Mouse (Mus musculus) urinary bladder, adult 18-20 months (tissue): ENCODE measurements at regions not wholly inside any gene's neighbourhood (a gene's known extent, or its start where the extent isn't known, plus 50 kb on each side); places are given as distances from the start of the nearest gene placed in this dataset.

ENCODE experiments used
- DNase-seq, 2 experiments: peaks; one replicate each; pipeline ENCODE4 v3.0.0; 2022; ENCODE audit warnings: low spot score in 2 of 2, mixed read lengths in 2 of 2

DNA sequence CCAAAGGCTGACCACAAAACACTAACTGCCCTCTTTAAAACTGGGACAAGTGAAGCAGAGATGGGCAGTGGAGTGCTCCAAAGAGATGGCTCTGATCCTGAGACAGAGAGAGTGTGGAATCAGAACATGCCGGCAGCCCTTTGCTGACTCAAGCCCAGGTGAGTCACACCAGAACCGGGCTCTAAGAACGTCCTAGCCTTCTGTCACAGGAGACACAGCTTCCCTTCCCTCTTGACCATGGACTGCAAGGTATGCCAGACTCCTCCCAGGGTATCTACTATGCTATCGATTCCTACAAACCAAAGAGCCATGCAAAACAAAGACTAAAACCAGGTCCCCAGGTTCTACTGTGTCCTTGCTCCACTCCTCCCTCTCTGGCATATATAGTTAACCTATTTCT, 98.0 kb downstream of the Dhx15 start:
- no peak for DNase-seq

DNA sequence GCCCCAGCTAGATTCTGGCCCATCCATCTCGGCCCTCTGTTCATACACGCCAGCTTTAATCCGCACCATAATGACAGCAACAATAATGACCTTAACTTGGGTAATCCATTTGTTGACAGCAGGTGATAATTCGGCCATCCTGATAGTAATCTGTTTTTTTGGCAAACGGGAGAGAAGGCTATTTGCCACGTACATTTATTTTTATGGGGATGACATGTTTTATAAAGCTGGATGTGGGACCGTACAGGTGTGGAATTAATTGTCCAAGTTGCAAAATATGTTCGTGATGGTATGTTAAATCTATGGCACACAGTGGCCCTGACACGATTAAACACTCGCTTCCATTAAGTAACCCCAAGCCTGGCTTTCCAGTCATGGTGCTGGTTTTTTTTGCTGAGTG, 102.2 kb downstream of the Dhx15 start:
- no peak for DNase-seq

DNA sequence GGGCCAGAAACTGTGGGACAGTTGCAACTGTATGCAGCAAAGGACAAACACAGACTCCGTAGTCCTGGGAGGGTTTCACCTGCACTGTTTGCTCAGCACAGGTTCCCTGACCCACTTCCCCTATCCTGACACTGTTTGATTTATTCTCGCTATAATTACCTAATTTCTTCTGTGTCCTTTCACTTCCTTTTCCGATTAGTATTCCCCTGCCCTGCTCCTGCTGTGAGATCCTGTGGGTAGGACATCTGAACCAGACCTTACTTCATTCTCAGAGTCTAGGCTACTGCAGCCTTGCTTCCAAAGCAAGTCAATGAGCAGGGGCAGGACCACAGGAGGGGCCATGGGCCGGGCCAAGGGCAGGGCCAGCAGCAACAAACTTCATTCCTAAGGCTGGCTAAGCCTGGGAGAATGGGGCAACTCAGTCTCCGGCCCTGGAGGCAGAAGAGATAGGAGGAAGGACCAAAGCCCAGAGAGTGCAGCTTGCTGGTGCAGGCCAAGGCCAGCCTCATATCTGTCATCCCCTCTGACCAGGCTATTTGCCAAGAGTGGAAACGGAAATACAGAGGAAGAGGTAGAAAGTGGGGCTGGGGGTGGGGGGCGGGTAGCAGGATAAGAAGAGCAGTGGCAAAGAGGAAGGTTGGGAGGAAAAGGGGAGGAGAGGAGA, 103.4 kb downstream of the Dhx15 start:
- no peak for DNase-seq

DNA sequence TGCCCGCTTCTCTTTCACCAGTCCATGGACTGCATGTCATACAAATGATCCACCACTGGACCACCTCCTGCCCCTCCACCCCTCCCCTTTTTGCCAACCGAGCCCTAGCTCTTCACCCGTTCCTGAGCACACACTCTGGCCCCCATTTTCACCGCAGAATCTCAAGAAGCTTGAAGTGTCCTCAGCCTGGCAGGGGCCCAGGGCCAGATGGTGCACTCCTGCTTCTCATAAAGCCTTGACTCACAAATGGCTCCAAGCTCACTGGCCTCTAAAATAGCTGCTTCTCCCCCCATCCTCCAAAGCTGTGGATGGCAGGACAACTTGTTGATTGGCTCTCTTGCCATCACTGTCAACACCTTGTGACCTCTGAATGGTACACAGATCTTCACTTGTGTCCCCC, 110.0 kb downstream of the Dhx15 start:
- no peak for DNase-seq

DNA sequence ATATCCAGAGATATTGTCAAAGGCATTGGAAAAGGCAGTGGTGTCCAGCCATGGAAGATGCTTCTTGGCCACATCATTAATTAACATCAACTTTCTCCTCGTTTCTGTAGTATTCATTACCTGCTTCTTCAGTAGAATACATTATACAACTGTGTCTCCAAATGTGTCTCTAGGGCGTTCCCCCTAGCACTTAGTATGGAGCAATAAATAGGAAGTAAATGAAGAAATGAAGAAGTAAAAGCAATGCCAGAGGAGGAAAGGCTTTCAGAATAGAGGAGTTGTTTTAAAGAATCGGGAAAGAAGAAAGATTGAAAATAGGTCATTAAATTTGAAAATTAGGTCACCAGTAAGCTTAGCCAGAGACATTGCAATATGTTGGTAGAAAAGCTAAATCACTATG, 112.6 kb downstream of the Dhx15 start:
- DNase-seq = no peak

DNA sequence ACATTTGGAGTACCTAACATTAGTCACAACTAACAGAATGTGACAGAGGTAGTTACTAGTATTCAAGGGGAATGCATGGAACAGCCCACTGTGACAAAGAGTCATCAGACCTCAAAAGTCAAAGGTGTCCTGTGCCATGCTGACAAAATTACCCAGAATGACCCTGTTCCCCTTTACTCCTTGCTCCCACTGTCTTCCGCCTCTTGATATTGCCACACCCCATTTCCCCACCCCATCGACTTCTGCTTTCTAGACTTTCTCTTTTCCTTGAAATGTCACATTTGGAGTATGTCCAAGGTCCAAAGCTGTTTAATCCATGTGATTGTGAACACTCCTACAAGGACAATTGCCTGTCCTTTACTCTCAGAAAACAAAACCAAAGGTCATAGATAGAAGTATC, 115.2 kb downstream of the Dhx15 start:
- DNase-seq = no peak

DNA sequence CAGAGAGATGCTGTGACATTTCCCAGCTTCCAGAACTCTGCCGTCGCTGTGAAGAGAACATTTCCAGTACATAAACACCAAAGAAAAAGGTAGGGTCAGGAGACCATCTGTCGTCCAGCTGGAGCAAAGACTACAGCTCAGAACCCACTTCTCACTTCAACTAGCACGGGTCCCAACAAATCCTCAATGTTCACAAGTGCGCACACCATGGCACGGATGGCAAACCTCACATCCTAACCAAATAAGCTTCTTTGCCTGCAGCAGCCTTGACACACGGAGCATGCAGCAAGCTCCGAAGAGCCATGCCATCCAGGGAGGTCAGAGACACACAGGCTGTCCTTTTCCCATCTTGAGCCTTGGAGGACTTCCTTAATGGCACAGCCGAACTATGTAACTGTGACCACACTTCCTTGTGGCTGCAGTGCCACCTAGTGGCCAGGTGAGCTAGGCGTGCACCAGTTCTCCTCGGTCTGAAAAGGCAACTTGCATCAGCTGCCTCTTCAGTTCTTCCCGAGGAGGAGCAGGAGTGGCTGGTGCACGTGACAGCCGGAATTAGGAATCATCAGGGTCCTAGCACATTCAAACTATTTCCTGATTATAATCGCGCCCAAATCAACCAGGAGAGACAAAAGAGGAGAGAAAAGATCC, 125.4 kb downstream of the Dhx15 start:
- DNase-seq = peak; percentile 59 to 76

DNA sequence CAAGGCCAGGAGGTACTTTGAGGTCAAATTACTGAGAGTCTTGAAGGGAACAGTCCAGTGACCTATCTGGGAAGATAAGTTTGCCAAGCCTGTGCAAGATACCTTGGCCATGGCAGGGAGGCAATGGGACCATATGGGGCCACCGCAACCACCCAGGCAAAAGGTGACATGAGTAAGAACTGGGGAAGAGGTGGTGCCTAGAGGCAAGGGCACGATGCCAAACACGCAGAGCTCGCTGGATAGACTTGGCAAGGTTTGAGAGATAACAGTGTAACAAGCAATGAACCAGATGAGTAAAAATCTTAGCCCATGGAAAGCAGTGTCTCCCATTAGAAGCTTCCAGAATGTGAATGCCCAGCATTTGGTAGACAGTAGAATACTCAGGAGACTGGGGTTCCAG, 128.1 kb downstream of the Dhx15 start:
- DNase-seq = peak in 1 of 2 experiments; percentile 23

DNA sequence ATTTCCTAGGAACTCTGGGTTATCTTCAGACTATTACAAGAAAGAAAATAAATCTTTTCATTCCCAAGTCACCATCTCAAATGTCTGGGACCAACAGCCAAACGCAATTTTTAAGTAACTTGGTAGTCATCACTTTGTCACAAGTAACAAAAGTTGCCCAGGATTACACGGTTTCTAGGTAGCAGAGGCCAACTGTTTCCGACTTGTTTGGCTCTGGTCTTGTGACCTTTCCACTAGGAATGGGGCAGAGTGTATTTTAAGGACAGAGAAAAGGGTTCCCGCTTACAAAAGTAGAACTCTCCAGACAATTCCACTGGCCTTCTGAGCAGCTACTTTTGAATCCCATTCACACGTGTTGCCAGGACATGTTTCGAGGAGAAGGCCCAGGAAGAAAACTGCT, 129.1 kb downstream of the Dhx15 start:
- DNase-seq = no peak

DNA sequence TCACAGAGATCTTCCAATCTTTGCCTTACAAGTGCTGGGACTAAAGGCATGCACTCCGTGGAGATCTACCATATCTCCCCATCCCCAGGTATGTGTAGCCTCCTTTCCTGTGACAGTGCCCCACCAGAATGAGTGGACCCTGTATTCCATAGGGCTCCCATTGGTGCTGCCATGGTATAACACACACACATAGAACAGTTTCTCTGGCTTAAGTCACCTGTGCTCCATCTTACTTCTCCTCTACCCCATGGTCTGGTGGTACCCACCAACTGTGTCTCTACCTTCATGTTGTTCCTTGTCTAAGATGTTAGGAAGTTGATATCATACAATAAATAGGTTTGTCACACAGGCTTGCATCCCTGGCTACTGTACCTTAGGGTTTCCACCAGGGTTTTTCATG, 133.1 kb downstream of the Dhx15 start:
- no peak for DNase-seq

DNA sequence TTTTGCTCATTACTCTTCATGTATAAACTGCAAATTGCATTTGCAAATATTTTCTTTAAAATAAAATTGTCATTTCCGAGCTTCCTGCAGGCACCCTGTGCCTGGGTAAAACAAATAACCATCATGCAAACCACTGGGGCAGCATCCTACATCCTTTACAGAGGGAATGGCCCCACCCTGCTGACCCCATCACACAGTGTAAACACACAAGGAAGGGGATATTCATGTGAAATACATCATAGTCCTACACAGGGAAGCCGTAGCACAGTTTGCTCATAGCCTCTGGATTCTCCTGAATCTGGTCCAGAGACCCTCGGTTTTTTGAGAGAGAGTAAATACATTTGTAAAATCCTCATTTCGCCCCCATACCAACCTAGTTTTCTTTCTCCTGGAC, 138.2 kb downstream of the Dhx15 start:
- DNase-seq = no peak

DNA sequence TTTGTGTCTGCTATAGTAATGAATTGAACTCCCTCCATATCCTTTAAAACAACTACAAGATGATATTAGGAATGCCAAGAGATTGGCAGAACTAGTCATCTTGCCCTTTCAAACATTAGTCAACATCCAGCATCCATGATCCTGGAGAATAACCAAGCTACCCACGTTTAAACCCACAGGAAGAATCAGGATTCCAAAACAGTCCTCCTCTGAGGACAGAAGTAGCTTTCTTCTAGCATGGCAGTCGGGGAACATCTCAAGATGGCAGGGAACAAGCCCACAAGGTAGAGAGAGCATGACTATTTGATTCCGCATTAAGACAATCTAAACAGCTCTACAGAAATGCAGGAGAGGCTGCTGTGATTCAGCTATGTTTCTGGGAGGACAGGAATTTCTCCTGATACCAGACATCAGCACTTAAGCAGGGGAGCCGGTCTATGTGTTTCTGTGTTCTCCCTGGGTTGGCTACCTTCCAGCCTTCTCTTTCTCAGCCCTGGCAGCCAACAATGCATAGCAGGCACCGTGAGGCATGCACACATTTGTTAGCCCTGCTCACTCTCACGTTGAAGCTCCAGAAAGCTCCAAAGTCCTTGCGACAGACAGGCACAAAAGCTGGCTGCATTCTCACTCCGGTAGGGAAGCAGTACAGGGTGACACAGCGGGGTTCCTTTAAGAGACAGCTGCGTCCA, 138.8 kb downstream of the Dhx15 start:
- DNase-seq = no peak

DNA sequence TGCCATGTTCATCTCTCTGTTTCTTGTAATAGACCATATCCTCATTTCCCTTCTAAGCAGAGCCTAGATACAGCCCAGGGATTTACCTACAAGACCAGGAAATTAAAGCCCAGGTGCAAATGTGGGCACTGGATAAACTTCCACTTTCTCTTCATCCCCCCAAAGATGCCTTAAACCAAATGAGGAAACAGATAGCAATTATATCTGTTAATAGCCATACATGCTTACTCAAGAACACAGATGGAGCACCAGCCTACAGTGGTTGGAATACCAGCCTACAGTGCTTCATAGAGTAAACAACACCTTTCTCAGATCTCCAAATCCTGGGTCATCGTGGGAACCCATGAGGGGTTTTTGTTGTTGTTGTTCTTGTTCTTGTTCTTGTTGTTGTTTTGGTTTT, 141.5 kb downstream of the Dhx15 start:
- no peak for DNase-seq

DNA sequence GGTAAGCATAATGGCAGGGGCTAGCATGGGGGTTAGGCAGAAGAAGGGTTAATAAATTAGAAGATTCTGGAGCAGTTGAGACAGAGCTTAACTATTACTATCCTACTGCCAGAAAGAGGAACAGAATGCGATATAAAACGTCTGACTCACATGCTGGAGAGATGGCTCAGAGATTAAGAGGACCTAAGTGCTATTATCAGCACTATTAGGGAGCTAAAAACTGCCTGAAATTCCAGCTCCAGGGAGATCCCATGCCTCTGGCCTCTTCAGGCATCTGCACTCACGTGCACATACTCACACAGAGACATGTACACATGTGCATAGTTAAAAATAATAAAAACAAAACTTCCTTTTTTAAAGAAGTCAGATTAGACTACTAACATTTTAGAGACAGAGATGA, 143.6 kb downstream of the Dhx15 start:
- DNase-seq = no peak

DNA sequence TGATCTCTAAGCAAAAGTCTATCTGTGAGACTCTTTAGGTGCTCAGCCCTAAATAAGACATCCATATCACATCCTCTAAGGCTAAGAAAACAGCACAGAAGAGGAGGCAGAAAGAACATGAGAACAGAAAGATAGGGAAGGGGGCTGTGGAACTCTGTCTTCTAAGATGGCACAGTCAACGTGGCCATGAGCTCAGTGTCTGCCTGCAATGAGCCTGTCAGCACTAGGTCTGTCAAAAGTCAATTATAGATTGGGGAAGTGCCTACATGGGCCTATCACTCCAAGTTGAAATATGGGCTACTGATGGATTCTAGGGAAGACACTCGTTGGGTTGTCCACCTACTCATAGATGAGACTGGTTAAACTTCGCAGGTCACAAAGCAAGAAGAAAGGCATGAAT, 146.2 kb downstream of the Dhx15 start:
- DNase-seq = no peak

DNA sequence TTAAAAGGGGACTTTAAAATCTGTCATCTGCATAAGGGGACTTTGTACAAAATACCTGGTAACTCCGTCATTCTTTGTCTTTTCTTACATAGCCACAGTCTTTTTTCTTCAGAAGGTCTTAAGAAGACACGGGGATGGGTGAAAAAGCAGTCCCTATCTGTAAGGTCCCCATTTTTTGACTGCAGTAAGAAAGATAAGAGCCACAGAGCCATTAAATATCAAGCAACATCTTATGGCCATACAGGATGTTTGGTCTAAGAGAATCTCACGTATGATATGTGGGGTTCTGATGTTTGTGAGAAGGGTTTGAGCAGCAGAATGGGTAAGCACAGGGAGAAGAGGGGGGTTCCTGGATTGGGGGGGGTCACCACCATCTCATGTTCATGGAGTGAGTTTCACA, 148.9 kb downstream of the Dhx15 start:
- DNase-seq = no peak

DNA sequence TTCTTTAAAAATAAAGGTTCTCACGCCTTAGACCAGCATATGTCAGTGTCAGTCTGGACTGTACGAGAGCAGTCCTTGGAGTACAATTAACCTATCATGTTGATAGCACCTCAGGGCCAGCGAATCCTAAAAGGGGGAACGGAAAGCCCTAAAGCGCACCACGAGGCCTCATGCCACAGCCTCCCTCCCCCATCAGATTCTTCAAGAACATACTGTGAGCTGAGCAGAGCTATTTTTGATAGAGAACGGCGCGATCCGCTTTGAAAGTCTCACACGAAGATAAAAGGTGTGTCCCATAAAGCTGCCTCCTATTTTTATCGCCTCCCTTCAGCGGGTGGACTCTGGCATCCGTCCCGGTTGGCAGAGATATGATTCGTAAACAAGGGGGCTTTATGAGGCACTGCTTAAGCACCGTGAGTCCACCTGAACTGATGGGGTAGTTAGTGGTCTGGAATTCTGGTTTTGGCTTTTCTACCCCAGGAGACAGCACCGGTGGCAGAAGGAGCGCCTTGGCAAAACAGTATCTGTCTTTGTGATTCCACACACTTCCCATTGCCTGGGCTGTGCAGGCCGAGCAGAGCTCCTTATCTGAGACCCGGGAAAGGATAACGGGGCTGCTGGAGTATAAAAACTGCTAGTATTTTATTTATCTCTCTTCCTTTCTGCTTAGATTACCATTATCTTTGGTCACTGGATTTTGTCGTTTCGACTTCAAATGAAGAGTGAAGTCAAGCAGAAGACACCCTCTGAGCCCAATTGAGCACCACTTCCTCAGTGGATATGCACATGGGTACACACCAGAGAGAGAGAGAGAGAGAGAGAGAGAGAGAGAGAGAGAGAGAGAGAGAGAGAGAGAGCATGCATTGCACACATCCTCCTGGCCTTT, 149.6 kb downstream of the Dhx15 start:
- DNase-seq = no peak

DNA sequence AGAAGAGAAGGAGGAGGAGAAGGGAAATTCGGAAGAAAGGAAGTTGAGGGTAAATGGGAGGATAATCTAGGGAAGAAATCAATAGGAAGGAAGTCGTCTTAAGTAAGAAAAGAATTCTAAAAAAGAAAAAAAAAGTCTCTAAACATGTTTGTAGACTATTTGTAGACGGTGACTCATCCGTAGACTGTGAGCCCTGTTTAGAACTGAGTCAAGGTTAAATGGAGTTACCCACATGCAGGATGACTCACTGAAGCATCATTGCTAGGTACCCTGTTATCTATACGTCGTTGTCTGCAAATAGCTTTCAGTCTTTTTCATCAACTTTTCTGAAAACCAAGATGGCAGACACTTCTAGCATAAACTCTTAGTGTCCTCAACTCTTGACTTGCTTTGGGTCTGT, 155.0 kb downstream of the Dhx15 start:
- DNase-seq = no peak

DNA sequence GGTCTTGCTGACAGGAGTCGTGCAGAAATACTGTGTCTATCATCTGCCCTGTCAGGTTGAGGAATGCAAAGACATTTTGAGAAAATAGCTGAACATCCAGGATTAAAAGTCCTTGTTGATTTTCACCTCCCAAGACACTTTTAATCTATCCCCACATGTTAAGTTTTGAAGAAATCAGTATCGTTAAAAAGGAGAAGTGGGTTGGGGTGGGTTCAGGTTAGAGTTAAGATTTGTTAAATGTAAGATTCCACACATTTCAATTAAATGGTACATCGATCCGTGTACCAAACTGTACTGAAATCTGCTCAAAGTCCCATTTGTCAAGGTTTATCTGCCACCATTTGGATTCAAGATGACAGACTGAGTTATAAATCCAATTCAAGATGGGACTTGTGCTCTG, 162.8 kb downstream of the Dhx15 start:
- no peak for DNase-seq

DNA sequence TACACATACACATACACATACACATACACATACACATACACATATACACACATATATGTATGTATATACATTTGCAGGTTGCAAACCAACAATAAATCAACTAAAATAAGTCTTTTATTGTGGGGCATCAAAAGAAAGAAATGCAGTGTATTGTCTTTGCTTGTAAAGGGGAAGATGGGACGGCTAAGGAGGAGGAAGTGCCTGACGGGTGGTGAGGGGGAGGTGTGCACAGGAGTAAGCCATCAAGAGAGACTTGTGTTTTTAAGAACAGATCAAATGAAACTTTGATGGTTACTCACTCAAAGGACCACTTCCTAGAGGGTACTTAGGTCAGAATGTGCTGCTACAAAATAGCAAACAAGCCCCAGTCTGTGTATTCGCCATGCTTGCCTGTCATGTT, 164.2 kb downstream of the Dhx15 start:
- DNase-seq = no peak

DNA sequence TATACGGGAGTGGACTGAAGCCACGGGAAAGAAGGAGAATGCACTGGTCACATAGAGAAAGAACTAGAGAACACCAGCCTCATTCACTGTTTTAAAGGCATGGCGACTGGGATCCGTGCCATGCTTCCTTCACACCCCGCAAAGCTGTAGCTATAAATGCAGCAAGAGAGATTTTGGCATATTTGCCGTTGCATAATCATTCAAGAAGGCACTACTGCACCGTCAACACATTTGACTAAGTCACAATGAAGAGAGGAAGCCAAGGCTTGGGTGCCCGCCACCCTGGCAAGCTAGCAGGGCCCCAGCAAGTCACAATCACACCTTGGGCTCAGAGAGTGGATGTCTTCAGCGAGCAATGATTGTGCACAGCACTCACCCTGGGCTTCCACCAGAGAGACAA, 167.1 kb downstream of the Dhx15 start:
- no peak for DNase-seq

DNA sequence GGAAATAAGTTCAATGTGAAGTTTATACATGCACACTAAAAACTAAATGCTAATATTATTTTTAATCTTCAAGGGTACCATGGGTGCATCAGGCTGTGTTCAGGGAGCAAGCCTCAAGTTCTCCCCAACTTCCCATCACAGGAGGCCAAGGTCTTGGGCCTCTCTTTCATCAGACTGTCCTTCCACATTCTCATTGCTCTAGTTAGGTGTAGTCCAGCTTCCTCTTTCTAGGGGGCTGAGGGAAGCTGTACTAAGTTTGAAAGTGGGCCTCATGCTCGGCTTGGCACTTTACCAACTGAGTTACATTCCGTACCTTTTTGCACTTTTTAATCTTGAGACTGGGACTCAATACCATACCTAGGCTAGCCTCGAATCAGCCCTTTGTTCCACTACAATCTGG, 173.3 kb downstream of the Dhx15 start:
- no peak for DNase-seq
